In the genomic region with DNA sequence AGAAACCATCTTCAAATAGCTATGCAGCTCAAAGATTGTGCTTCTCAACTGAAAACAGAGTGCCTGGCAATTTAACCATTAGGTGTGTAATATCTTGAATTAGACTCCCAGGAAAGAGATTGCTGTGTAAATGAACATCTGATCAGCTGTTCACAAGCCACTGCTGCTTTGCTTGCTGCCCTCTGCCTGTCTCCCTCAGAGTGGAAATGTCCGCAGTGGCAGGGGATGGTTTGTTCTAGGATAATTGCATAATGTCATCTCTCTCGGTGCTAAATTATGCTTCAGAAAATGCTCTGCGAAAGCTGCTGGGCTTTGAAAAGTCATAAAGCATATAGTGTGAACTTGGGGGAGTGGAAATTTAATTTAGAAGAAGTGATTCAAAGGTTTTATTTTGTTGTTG, we compare ENCODE assay signal across 32 mouse cellular contexts.
DNase-seq lines count a peak whose midpoint lies in the region; ATAC-seq and TF ChIP-seq lines count a peak whose summit lies in the region.
"Had no signal": no experiment of that assay in that cellular context is flagged by ENCODE, and none has a peak within 500 bp of the region (broad histone marks: within the 10 kb centered on the region; RNA-seq: fewer than 3 reads in every experiment).

No protein-coding gene starts in this region.

- TF ChIP-seq CTCF in left cerebral cortex, adult 2 months (IDR thresholded peaks at IDR 0.05): no peak

- H3K4me3 ChIP-seq in left cerebral cortex, adult 2 months: no peak overlapping the region
- H3K4me3 ChIP-seq: embryonic facial prominence, embryonic 13.5 days; forebrain, embryonic 10.5 days; forebrain, embryonic 15.5 days; heart, embryonic 10.5 days; heart, embryonic 15.5 days; liver, embryonic 12.5 days; midbrain, embryonic 12.5 days; myocyte; neural tube, embryonic 12.5 days; stomach, embryonic 15.5 days had no signal

- no peak overlapping the region for H3K27ac ChIP-seq in left cerebral cortex, adult 2 months
- H3K27ac ChIP-seq: embryonic facial prominence, embryonic 13.5 days; forebrain, embryonic 10.5 days; forebrain, embryonic 15.5 days; heart, embryonic 10.5 days; heart, embryonic 15.5 days; kidney, postnatal 0 days; liver, embryonic 12.5 days; midbrain, embryonic 12.5 days; neural tube, embryonic 12.5 days; stomach, embryonic 15.5 days had no signal

- intact Hi-C loops in left cerebral cortex, postnatal 14 days (cut with DNase I): no loop called here
- intact Hi-C loops in left cerebral cortex, adult 2 months (cut with DNase I): no loop called here

- DNase-seq in frontal cortex, postnatal 10 days (ENCODE audit: low spot score in 2 of 2): no peak
- DNase-seq in left cerebral cortex, postnatal 14 days (ENCODE audit: low spot score in 2 of 2): peak; percentile 7 to 11
- DNase-seq in left cerebral cortex, adult 2 months (ENCODE audit: extremely low spot score in 1 of 2, low spot score in 2 of 2): no peak
- DNase-seq in right cerebral cortex, adult 18-20 months: peak; percentile 18
- no peak for DNase-seq in right cerebral cortex, postnatal 14 days
- DNase-seq in layer of hippocampus, postnatal 10 days (ENCODE audit: low spot score in 2 of 2): no peak
- DNase-seq: adrenal gland, adult 8-10 months; cerebellum, adult 18-20 months; cerebellum, postnatal 10 days; gastrocnemius, postnatal 25 days; heart, adult 11 months; kidney, adult 8-10 months; kidney, postnatal 4 days; layer of hippocampus, postnatal 36 days; liver, postnatal 0 days; lung, postnatal 36 days; right cerebral cortex, postnatal 25 days; thymus, postnatal 14 days had no signal

- ATAC-seq in frontal cortex, adult (ENCODE audit: low TSS enrichment): peak; percentile 72
- ATAC-seq: activated CD4-positive, CD25-positive, alpha-beta regulatory T cell, adult 4 months; forebrain, embryonic 15.5 days; intestine, embryonic 16.5 days; liver, embryonic 12.5 days; liver, postnatal 0 days had no signal

Comparison
In these comparisons a context has a peak if more than half of its experiments do, and no peak if none do; other contexts are left out.
1. DNase-seq: peak in left cerebral cortex, postnatal 14 days (2 of 2) and right cerebral cortex, adult 18-20 months (single experiment); none in frontal cortex, postnatal 10 days (0 of 2), left cerebral cortex, adult 2 months (0 of 2), right cerebral cortex, postnatal 14 days (single experiment) and layer of hippocampus, postnatal 10 days (0 of 2).